Mouse (Mus musculus) neural tube, embryonic 12.5 days (tissue): Measurements from ENCODE around the gene Lrrc29. TPM values are rescaled to one million over a fixed set of nuclear protein-coding genes. Genes with fewer than 3 reads are reported as not detected.

Experiments
- ATAC-seq: fragments of 200-750 bp; cut with Nextera tagmentation; 2 replicates; pipeline ENCODE4 v1.8.0; 2017; ENCODE audit warnings: low read depth, mild to moderate bottlenecking, moderate TSS enrichment, moderate library complexity; ENCODE audit not compliant: low FRiP score
- H3K27ac ChIP-seq: fragments of 300-500 bp; sonication (generic); 2 replicates; pipeline ENCODE4 v1.5.1; 2016
- H3K27me3 ChIP-seq: fragments of 300-500 bp; sonication (generic); replicated peaks from 2 replicates; pipeline ENCODE4 v1.6.1; 2016; ENCODE audit warnings: mild to moderate bottlenecking
- H3K36me3 ChIP-seq: fragments of 300-500 bp; sonication (generic); 2 replicates; pipeline ENCODE4 v1.6.1; 2016; ENCODE audit warnings: mild to moderate bottlenecking
- H3K4me1 ChIP-seq: fragments of 300-500 bp; sonication (generic); 2 replicates; pipeline ENCODE4 v1.6.1; 2016
- H3K4me2 ChIP-seq: fragments of 300-500 bp; sonication (generic); replicated peaks from 2 replicates; pipeline ENCODE4 v1.6.1; 2016; ENCODE audit warnings: mild to moderate bottlenecking
- H3K4me3 ChIP-seq: fragments of 300-500 bp; sonication (generic); 2 replicates; pipeline ENCODE4 v1.5.1; 2016
- H3K9ac ChIP-seq: fragments of 300-500 bp; sonication (generic); 2 replicates; pipeline ENCODE4 v1.6.1; 2016; ENCODE audit warnings: mild to moderate bottlenecking
- H3K9me3 ChIP-seq: fragments of 300-500 bp; sonication (generic); 2 replicates; pipeline ENCODE4 v1.6.1; 2016; ENCODE audit warnings: mild to moderate bottlenecking
- WGBS: fragments of 180-500 bp; shearing (Covaris S2); methylation state at CpG from one replicate; pipeline ENCODE4 v1.1.7; 2016; 5-methylcytosine and 5-hydroxymethylcytosine counted together
- polyA plus RNA-seq: library from polyadenylated mRNA; unstranded; fragments of >200 nt; fragmentation: Nextera tagmentation; extraction: Ambion mirVana; gene quantifications from 2 replicates; pipeline ENCODE4 v1.2.1, GENCODE M21; 2016

Gene Lrrc29
- polyA plus RNA-seq, 1 experiment from 2014 or later = 1.2 TPM

DNA sequence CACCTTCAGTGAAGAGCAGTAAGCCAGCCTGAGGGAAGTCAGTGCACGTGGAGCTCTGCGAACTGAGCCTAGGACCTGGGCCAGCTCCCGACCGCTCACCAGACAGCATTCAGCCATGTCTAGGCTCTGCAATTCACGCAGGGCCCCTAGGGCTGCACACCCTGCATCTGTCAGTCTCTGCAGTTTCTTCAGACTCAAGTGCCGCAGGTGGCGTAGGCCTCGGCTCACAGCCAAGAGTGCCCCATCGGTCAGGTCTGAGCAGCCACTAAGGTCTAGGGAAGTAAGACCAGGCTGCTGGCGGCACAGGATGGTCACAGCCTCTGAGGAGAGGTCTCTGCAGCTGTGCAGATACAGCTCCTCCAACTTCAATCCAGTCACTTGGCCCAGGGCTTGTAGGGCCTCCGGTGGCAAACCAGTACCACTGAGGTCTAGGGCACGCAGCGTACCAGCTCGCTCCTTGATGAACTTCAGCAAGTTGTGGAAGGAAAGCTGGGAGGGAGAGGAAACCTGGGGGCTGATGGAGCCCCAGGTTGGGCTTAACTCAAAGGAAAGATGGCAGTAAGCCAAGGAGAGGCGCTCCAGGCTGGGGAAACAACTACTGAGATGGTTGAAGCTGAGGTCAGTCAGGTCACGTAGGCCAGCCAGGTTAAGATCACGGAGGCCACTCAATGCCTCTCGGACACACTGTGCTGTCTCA is 10.9 kb downstream of the Lrrc29 start:
- Histone ChIP-seq H3K36me3 (peaks cover 65% of the 10 kb centered on the region), H3K9ac (no peak overlapping the region), H3K27ac (no peak overlapping the region)

DNA sequence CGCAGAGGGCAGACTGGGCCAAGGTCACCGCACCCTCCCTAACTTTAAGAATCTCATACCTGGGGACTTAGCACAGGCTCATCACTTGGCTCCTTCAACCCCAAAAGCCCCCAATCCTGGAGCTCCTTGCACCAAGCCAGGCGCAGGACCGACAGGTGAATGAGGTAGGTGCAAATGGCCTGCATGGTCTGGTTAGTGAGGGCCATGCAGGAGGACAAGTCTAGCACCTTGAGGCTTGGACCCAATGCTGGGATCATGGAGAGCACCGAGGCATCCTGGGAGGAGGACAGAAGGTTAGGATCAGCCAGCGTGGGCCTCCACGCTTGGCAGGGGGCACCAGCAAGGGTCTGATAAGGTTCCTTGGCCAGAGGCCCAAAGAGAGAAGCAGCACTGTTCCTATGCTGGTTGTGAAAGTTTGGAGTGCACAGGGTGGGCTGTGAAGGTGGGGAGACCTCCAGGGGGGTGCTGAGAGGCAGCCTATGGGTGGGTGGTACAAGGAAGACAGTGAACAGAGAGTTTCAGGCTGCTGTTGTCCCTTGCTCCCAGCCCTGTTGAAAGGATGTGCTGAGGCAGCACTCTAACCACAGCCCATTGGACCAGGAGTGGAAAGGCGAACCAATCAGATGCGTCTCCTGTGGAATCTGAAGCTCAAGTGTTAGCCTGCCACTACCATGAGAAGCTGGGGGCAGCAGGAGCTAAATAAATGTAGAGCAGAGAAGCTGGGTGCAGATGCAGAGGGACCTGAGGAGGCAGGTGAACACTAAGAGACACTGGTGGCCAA is 12.3 kb downstream of the Lrrc29 start:
- Histone ChIP-seq H3K4me1 (no peaks in the 10 kb centered on the region), H3K27ac (no peak overlapping the region), H3K27me3 (no peaks in the 10 kb centered on the region), H3K4me3 (no peak overlapping the region), H3K9ac (no peak overlapping the region), H3K4me2 (no peak overlapping the region), H3K9me3 (no peaks in the 10 kb centered on the region), H3K36me3 (peaks cover 77% of the 10 kb centered on the region)
- 86% methylated on average over 9 of the region's 9 CpGs for WGBS
- ATAC-seq = no peak

More for the DNA sequence above, 10.9 kb downstream of the Lrrc29 start:
- H3K4me1 ChIP-seq = no peaks in the 10 kb centered on the region
- no peak overlapping the region for H3K4me2 ChIP-seq
- H3K27me3 ChIP-seq = no peaks in the 10 kb centered on the region
- no peak overlapping the region for H3K4me3 ChIP-seq
- 91% methylated on average over 18 of the region's 18 CpGs for WGBS
- no peaks in the 10 kb centered on the region for H3K9me3 ChIP-seq
- no peak for ATAC-seq

DNA sequence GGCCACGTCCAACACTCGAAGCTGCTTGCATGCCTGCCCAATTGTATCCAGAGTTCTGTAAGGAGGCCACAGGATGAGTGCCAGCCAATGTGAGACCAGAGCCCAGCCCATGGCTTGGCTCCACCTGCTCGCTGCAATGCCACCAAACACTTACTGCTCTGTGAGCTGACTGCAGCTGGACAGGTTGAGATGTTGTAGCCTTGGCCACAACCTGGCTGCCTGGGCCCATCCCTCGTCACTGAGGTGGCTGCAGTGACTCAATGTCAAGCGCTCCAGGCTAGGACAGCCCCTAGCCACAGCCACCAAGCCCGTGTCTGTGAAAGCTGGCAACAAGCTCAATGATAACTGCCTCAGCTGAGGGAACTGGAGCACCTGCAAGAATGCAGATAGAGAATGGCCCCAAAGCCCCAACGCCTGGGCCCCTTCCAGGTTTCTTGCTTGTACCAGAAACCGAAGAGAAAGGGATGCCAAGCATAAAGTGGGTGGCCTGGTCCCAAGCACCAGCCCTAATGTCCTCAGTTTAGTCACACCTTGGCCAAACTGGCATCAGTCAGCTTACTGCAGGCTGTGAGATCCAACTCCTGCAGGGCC is 13.1 kb downstream of the Lrrc29 start:
- Histone ChIP-seq H3K9me3 (no peaks in the 10 kb centered on the region), H3K4me1 (no peaks in the 10 kb centered on the region), H3K36me3 (peaks cover 79% of the 10 kb centered on the region), H3K27ac (no peak overlapping the region), H3K9ac (no peak overlapping the region), H3K4me2 (no peak overlapping the region), H3K27me3 (no peaks in the 10 kb centered on the region), H3K4me3 (no peak overlapping the region)
- WGBS = 93% methylated on average over 8 of the region's 8 CpGs
- ATAC-seq = no peak

- Histone ChIP-seq H3K27ac (no peak overlapping the region), H3K4me1 (no peaks in the 10 kb centered on the region), H3K9me3 (no peaks in the 10 kb centered on the region), H3K9ac (no peak overlapping the region), H3K4me3 (no peak overlapping the region), H3K36me3 (peaks cover 86% of the 10 kb centered on the region), H3K4me2 (no peak overlapping the region), H3K27me3 (no peaks in the 10 kb centered on the region)
- 76% methylated on average over 1 of the region's 1 CpGs for WGBS
- ATAC-seq = no peak
Observed at GRCm38 (mm10) chr8:105311718-105312117, 14.4 kb downstream of the Lrrc29 start.

DNA sequence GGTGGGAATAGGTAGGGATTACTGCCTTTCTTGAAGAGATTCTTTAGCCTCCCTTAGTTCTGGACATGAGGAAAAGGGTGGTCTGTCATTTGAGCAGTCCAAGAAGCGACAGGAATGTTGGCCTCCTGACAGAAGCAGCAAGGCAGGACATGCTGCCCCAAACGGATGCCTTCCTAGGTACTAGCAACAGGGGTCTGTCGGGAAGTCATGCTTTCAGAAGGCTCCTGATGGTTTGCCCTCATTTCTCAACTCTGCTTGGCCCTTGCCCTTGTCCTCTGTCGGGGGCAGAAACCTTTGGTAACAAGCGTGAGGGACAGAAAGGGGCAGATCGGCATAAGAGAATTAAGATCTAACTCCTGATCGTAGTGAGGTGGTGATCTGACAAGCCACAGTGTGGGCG is 16.0 kb downstream of the Lrrc29 start:
- 87% methylated on average over 8 of the region's 8 CpGs for WGBS
- peaks cover 73% of the 10 kb centered on the region for H3K36me3 ChIP-seq
- no peaks in the 10 kb centered on the region for H3K27me3 ChIP-seq

GRCm38 (mm10) chr8:105309142-105309847 is 16.8 kb downstream of the Lrrc29 start:
- no peak overlapping the region for H3K4me3 ChIP-seq
- H3K27me3 ChIP-seq = no peaks in the 10 kb centered on the region
- no peak overlapping the region for H3K27ac ChIP-seq
- WGBS = 81% methylated on average over 15 of the region's 15 CpGs
- no peak overlapping the region for H3K9ac ChIP-seq
- H3K9me3 ChIP-seq = no peaks in the 10 kb centered on the region
- H3K4me1 ChIP-seq = peaks cover 11% of the 10 kb centered on the region
- ATAC-seq = no peak
- no peak overlapping the region for H3K4me2 ChIP-seq
- peaks cover 72% of the 10 kb centered on the region for H3K36me3 ChIP-seq

More for the DNA sequence above, 16.0 kb downstream of the Lrrc29 start:
- ATAC-seq = no peak
- H3K4me1 ChIP-seq = peaks cover 11% of the 10 kb centered on the region
- no peak overlapping the region for H3K4me2 ChIP-seq
- H3K9ac ChIP-seq = no peak overlapping the region
- H3K9me3 ChIP-seq = no peaks in the 10 kb centered on the region
- no peak overlapping the region for H3K4me3 ChIP-seq
- H3K27ac ChIP-seq = no peak overlapping the region

GRCm38 (mm10) chr8:105308428-105308827 is 17.6 kb downstream of the Lrrc29 start:
- Histone ChIP-seq H3K4me2 (no peak overlapping the region), H3K4me1 (peaks cover 11% of the 10 kb centered on the region), H3K27me3 (no peaks in the 10 kb centered on the region), H3K9ac (no peak overlapping the region), H3K9me3 (no peaks in the 10 kb centered on the region), H3K4me3 (no peak overlapping the region), H3K27ac (no peak overlapping the region), H3K36me3 (peaks cover 72% of the 10 kb centered on the region)
- 93% methylated on average over 10 of the region's 10 CpGs for WGBS
- no peak for ATAC-seq

GRCm38 (mm10) chr8:105307670-105308069 is 18.4 kb downstream of the Lrrc29 start:
- ATAC-seq = no peak
- Histone ChIP-seq H3K4me2 (no peak overlapping the region), H3K9ac (no peak overlapping the region), H3K9me3 (no peaks in the 10 kb centered on the region), H3K27ac (no peak overlapping the region), H3K4me3 (no peak overlapping the region), H3K4me1 (peaks cover 11% of the 10 kb centered on the region), H3K36me3 (peaks cover 70% of the 10 kb centered on the region), H3K27me3 (no peaks in the 10 kb centered on the region)
- WGBS = 96% methylated on average over 13 of the region's 13 CpGs

- 0 out of 2 replicates have a peak overlapping the region, but pooled peaks have one; percentile 7 for H3K4me3 ChIP-seq
- no peak overlapping the region for H3K27ac ChIP-seq
- H3K9me3 ChIP-seq = no peaks in the 10 kb centered on the region
- no peaks in the 10 kb centered on the region for H3K27me3 ChIP-seq
- H3K4me1 ChIP-seq = peaks cover 11% of the 10 kb centered on the region
- H3K4me2 ChIP-seq = peak overlapping the region; percentile 49
- WGBS = 61% methylated on average over 5 of the region's 5 CpGs
- ATAC-seq = 0 out of 2 replicates have a peak, but pooled peaks have one; percentile 4
- H3K9ac ChIP-seq = no peak overlapping the region
- peaks cover 73% of the 10 kb centered on the region for H3K36me3 ChIP-seq
Observed at GRCm38 (mm10) chr8:105306146-105306691, 19.9 kb downstream of the Lrrc29 start.

GRCm38 (mm10) chr8:105305211-105306145 is 20.6 kb downstream of the Lrrc29 start, which contains the start of gene Elmo3:
Gene Elmo3, plus strand, starts transcription at chr8:105305601.
- no peak within 1 kb of the TSS for H3K27ac ChIP-seq
- peaks cover 78% of the 10 kb centered on the region for H3K36me3 ChIP-seq
- WGBS = 10% methylated on average over 30 of the region's 30 CpGs
- H3K27me3 ChIP-seq = no peaks in the 10 kb centered on the region
- peak within 1 kb of the TSS; percentile 7; the same call in 1 of the 2 replicates for H3K4me3 ChIP-seq
- H3K9ac ChIP-seq = peak within 1 kb of the TSS; percentile 45
- peaks cover 11% of the 10 kb centered on the region for H3K4me1 ChIP-seq
- ATAC-seq = peak; percentile 51
- H3K9me3 ChIP-seq = no peaks in the 10 kb centered on the region
- peak within 1 kb of the TSS; percentile 49 for H3K4me2 ChIP-seq
